Mouse (Mus musculus) kidney, adult 18-20 months (tissue): Measurements from ENCODE around the gene Ankrd9.

ENCODE experiments used
- DNase-seq: peaks from one replicate; pipeline ENCODE4 v3.0.0; 2021

The Ankrd9 gene

GRCm38 (mm10) chr12:110953900-110954299 lies 24.9 kb downstream of the Ankrd9 start:
- no peak for DNase-seq

- no peak for DNase-seq
Observed at GRCm38 (mm10) chr12:110953443-110953842, 25.4 kb downstream of the Ankrd9 start.

- DNase-seq = no peak
Observed at GRCm38 (mm10) chr12:110952628-110953385, 26.0 kb downstream of the Ankrd9 start.

GRCm38 (mm10) chr12:110951236-110951635 lies 27.6 kb downstream of the Ankrd9 start:
- DNase-seq = no peak

- no peak for DNase-seq
Observed at GRCm38 (mm10) chr12:110950151-110950550, 28.7 kb downstream of the Ankrd9 start.

GRCm38 (mm10) chr12:110949410-110949809 lies 29.4 kb downstream of the Ankrd9 start:
- DNase-seq = no peak

GRCm38 (mm10) chr12:110948910-110949201 lies 30.0 kb downstream of the Ankrd9 start:
- no peak for DNase-seq

- DNase-seq = no peak
Observed at GRCm38 (mm10) chr12:110948082-110948909, 30.5 kb downstream of the Ankrd9 start.

- DNase-seq = no peak
Observed at GRCm38 (mm10) chr12:110946216-110946615, 32.6 kb downstream of the Ankrd9 start.

- no peak for DNase-seq
Observed at GRCm38 (mm10) chr12:110940869-110941268, 38.0 kb downstream of the Ankrd9 start.

- no peak for DNase-seq
Observed at GRCm38 (mm10) chr12:110939385-110939784, 39.5 kb downstream of the Ankrd9 start.

GRCm38 (mm10) chr12:110937496-110937895 lies 41.3 kb downstream of the Ankrd9 start:
- DNase-seq = no peak

GRCm38 (mm10) chr12:110935983-110936620 lies 42.7 kb downstream of the Ankrd9 start:
- DNase-seq = peak; percentile 80

GRCm38 (mm10) chr12:110932820-110933219 lies 46.0 kb downstream of the Ankrd9 start:
- DNase-seq = no peak
